Mouse (Mus musculus) kidney, adult 2 months (tissue): ENCODE measurements around the gene Gm10638. TPM values are rescaled to one million over a fixed set of nuclear protein-coding genes. Genes with fewer than 3 reads are reported as not detected.

Source experiments
- DNase-seq: peaks from one replicate; pipeline ENCODE4 v3.0.0; 2021
- H3K27ac ChIP-seq: fragments of 200-500 bp; 2 replicates; pipeline ENCODE4 v1.5.1; 2012; ENCODE audit warnings: low read depth, low read length, control low read depth, inconsistent platforms; ENCODE audit not compliant: insufficient read depth
- H3K27me3 ChIP-seq: fragments of 200-500 bp; replicated peaks from 2 replicates; pipeline ENCODE4 v1.6.1; 2012; ENCODE audit warnings: mild to moderate bottlenecking, moderate library complexity, low read length, inconsistent platforms; ENCODE audit not compliant: control insufficient read depth, insufficient read depth
- H3K36me3 ChIP-seq: fragments of 200-500 bp; 2 replicates; pipeline ENCODE4 v1.6.1; 2012; ENCODE audit warnings: mild to moderate bottlenecking, moderate library complexity, low read length, inconsistent platforms; ENCODE audit not compliant: control insufficient read depth, insufficient read depth
- H3K4me1 ChIP-seq: fragments of 200-500 bp; 2 replicates; pipeline ENCODE4 v1.6.1; 2011; ENCODE audit warnings: low read length; ENCODE audit not compliant: control insufficient read depth, insufficient read depth
- H3K4me3 ChIP-seq: fragments of 200-500 bp; 2 replicates; pipeline ENCODE4 v1.5.1; 2011; ENCODE audit warnings: mild to moderate bottlenecking, low read depth, low read length, control low read depth; ENCODE audit not compliant: insufficient read depth
- CTCF ChIP-seq: fragments of 200-500 bp; conservative IDR thresholded peaks from 2 replicates; pipeline ENCODE4 v1.5.1; 2011; ENCODE audit warnings: low read depth, mild to moderate bottlenecking, control low read depth, low read length, moderate library complexity, mixed read lengths; ENCODE audit not compliant: insufficient read depth, insufficient read length
- POLR2A ChIP-seq: fragments of 200-500 bp; IDR thresholded peaks from one replicate; pipeline ENCODE4 v1.6.1; 2011; ENCODE audit warnings: low read depth, low read length, control low read depth
- WGBS: fragments of 180-500 bp; shearing (Covaris S2); methylation state at CpG from one replicate; pipeline ENCODE4 v1.1.7; 2018; 5-methylcytosine and 5-hydroxymethylcytosine counted together
- polyA plus RNA-seq: library from polyadenylated mRNA; depleted of rRNA; stranded (reverse); fragments of >200 nt; gene quantifications from 2 replicates; pipeline ENCODE4 v1.2.3, GENCODE M21; 2012

Gene Gm10638
- polyA plus RNA-seq, 1 experiment, result 1.5 TPM

DNA sequence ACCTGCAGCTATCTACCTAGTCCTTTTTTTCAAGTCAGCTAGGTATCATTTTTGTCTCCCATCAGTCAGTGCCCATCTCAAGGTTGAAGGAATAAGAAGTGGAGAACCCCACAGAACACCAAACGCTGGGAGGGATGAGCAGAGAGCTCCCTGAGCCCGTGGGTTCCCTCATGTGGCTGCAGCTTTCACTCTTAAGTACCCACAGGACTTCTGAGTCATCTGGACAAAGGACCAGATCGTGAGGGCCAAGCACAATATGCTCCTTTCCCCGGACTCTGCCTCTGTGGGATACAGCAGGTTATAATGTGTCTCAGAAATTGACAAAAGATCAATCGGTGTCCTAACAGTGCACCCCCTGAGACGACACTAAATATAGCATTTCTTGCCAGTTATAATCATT lies 18.5 kb upstream of the Gm10638 start:
- H3K4me3 ChIP-seq, result no peak overlapping the region
- no peaks in the 10 kb centered on the region for H3K27me3 ChIP-seq
- TF ChIP-seq POLR2A (no peak), CTCF (no peak)
- no peak for DNase-seq
- H3K27ac ChIP-seq, result no peak overlapping the region
- H3K4me1 ChIP-seq, result peaks cover 29% of the 10 kb centered on the region
- no peaks in the 10 kb centered on the region; the same call in 1 of the 2 replicates for H3K36me3 ChIP-seq
- WGBS, result 61% methylated on average over 6 of the region's 6 CpGs

DNA sequence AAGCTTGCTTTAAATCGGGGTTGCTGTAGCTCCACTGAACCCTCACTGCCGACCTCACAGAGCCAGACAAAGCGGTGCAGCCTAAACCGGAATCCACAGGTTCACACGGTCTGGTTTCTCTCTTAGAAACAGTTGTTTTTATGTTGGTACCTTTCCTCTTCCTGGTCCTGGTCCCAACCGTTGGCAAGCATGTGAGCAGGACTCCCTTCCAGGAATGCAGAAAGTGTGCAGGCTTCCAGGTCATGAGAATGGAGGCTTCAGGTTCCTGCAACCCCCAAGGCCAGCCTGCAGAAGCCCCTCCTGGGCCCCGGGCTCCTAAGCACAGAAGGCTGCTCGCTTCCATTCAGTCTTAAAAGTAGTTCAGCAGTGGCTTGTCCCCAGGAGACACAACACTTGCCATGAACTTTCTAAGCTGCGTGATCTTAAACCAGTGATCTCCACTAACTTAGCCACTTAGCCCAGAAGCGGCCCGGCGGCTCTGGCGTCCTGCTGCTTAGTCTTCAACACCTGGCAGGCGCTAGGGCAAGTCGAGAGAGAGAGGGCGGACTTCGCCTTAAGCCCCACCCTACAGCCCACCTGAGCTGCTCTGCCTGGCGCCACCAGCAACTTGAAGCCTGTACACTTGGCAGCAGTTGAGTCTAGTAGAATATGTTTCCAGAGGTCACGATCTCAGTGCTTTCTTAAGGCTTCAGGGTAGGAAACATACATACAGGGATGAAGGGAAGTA lies 17.1 kb upstream of the Gm10638 start:
- Histone ChIP-seq H3K27me3 (no peaks in the 10 kb centered on the region), H3K27ac (peak overlapping the region; percentile 24), H3K4me3 (no peak overlapping the region), H3K4me1 (peaks cover 29% of the 10 kb centered on the region), H3K36me3 (no peaks in the 10 kb centered on the region)
- WGBS, result 40% methylated on average over 19 of the region's 19 CpGs
- TF ChIP-seq CTCF (no peak), POLR2A (no peak)
- peak; percentile 63 for DNase-seq

DNA sequence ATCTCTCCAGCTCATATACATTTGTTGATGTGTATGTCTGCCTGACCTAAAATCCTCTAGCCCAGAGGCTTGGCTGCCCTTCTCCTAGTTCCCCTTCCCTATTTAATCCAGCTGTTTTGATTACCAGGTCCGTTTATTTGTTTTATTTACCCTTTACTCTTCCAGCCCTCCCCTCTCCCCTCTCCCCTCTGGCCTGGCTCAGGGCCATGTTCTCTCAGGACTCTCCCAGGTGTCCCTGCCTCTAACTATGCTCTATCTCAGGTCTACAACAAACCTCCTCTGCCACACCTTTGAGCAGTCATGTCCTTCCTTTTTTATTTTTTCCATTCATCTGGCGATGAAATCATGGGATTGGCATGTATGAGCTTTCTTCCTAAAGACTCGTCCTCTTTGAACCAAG lies 15.2 kb upstream of the Gm10638 start:
- Histone ChIP-seq H3K27me3 (no peaks in the 10 kb centered on the region), H3K4me3 (no peak overlapping the region), H3K27ac (0 out of 2 replicates have a peak overlapping the region, but pooled peaks have one; percentile 32), H3K36me3 (no peaks in the 10 kb centered on the region), H3K4me1 (peaks cover 35% of the 10 kb centered on the region)
- WGBS, result 29% methylated on average over 3 of the region's 3 CpGs
- TF ChIP-seq POLR2A (no peak), CTCF (no peak)
- no peak for DNase-seq

DNA sequence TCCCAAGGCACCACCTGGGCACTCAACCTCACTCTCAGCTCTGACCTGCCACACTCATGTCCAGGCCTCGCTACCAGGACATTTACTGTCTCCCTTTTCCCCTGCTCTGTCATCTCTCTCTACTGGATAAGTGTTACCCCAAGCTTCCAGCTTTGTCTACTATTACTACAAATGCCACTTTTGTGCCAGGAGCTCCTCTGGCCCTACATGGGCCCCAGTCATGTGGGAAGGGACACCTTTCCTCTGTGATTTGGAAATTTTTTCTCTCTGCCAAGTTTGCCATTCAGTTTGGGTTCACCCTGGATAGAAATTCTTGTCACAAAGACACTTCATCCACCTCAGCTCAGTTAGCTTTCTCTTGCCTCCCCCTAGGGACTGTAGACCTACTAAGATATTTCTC lies 14.6 kb upstream of the Gm10638 start:
- 94% methylated on average over 1 of the region's 1 CpGs for WGBS
- Histone ChIP-seq H3K4me3 (no peak overlapping the region), H3K27me3 (no peaks in the 10 kb centered on the region), H3K4me1 (peaks cover 41% of the 10 kb centered on the region), H3K36me3 (no peaks in the 10 kb centered on the region), H3K27ac (0 out of 2 replicates have a peak overlapping the region, but pooled peaks have one; percentile 32)
- no peak for DNase-seq
- TF ChIP-seq CTCF (no peak), POLR2A (no peak)

DNA sequence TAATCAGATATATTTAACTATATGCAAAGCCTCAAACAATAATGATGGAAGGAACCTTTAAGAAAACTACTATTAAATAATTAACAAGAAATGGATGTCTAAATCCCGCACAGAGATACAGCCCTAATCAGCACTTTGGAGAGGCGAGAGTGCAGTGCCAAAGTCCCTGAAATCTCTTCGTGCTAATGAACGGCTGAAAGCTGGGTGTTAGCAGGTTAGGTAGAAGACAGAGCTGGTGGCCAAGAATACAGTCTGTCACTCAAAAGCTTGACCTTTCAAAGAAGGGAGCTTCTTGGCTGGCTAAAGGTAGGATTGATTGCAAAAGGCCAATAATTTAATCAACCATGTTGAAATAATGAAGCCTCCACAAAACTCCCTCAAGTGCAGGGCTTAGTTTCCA lies 11.3 kb upstream of the Gm10638 start:
- no peaks in the 10 kb centered on the region for H3K27me3 ChIP-seq
- peaks cover 30% of the 10 kb centered on the region for H3K4me1 ChIP-seq
- 46% methylated on average over 4 of the region's 4 CpGs for WGBS
- peak; percentile 56 for DNase-seq
- TF ChIP-seq CTCF, result no peak
- no peak for TF ChIP-seq POLR2A
- no peak overlapping the region for H3K4me3 ChIP-seq
- no peaks in the 10 kb centered on the region for H3K36me3 ChIP-seq
- H3K27ac ChIP-seq, result no peak overlapping the region

DNA sequence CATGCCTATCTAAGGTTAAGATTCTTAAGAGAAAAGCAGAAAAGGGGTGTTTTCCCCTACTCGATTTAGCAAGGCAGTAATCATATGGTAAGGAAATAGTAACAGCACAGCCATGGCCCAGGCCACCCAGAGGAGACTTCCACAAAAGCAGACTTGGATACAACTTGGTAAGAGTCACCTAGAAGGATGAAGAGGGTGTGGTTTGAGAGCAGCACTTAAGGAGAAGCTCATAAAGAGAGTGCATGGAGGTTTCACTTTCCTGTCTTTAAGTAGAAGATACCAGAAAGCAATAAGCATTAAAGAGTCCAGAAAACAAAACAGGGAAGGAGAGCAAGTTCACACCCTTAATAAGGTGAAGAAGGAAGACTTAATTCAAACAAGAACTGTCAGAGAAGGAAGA lies 10.5 kb upstream of the Gm10638 start:
- Histone ChIP-seq H3K4me1 (peaks cover 30% of the 10 kb centered on the region), H3K36me3 (no peaks in the 10 kb centered on the region), H3K27me3 (no peaks in the 10 kb centered on the region), H3K27ac (no peak overlapping the region; the same call in 1 of the 2 replicates), H3K4me3 (no peak overlapping the region)
- WGBS, result 52% methylated on average over 1 of the region's 1 CpGs
- TF ChIP-seq POLR2A (no peak), CTCF (no peak)
- no peak for DNase-seq

DNA sequence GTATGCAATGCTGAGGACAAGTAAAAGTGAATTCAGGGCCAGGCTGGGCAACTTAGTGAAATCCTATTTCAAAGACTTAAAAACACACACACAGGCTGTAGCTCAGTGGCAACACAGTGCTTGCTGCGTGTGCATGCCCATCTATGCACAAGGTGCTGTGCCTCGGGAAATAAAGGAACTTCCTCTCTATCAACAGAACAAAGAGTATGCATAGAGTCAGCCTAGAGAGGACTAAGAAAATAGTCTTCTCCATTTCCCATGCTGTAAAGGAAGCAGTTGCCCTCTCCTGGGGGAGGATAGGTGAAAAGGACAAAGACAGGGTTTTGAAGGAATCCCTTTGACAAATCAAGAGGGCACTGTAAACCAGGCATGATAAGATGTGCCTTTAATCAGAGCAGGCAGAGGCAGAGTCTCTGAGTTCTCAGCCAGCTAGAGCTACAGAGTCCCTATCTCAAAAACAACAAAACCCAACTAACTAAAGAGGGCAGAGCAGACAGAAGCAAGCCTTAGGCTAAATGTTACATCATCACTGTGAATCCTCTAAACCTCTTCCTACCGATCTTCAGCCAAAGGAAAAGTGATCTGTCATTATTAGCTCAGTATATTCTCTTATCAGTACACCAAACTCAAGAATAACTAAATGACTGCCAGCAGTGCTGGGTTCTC lies 9.9 kb upstream of the Gm10638 start:
- no peak overlapping the region for H3K27ac ChIP-seq
- no peaks in the 10 kb centered on the region for H3K36me3 ChIP-seq
- DNase-seq, result no peak
- TF ChIP-seq POLR2A, result no peak
- no peak for TF ChIP-seq CTCF
- H3K27me3 ChIP-seq, result no peaks in the 10 kb centered on the region
- H3K4me3 ChIP-seq, result no peak overlapping the region
- WGBS, result 19% methylated on average over 3 of the region's 3 CpGs
- peaks cover 26% of the 10 kb centered on the region for H3K4me1 ChIP-seq
